Mouse (Mus musculus): ENCODE measurements around the gene 2810004N23Rik. TPM values are rescaled to one million over a fixed set of nuclear protein-coding genes. Genes with fewer than 3 reads are reported as not detected.
"Not testable (repeated sequence)": the region's sequence is repeated elsewhere in the genome, so short reads cannot be mapped to it uniquely, and the experiment has no call there.

2810004N23Rik gene
- polyA plus RNA-seq, 1 experiment from 2014 or later, result 42.4 TPM

- H3K4me3 ChIP-seq (replicated peaks), result peak overlapping the region; percentile 91
- peaks cover 28% of the 10 kb centered on the region for H3K36me3 ChIP-seq
- peak overlapping the region; percentile 97 for H3K9ac ChIP-seq
- WGBS, result 0% methylated on average over 33 of the region's 33 CpGs
- no peaks in the 10 kb centered on the region for H3K9me3 ChIP-seq (replicated peaks)
- peaks cover 10% of the 10 kb centered on the region for H3K4me1 ChIP-seq
- no peaks in the 10 kb centered on the region for H3K27me3 ChIP-seq
- ATAC-seq (ENCODE audit: insufficient number of reproducible peaks, low FRiP score, low TSS enrichment, low read depth), result peak; percentile 84
- H3K27ac ChIP-seq (replicated peaks), result peak overlapping the region; percentile 94
- H3K4me2 ChIP-seq (replicated peaks), result peak overlapping the region; percentile 63
Observed at GRCm38 (mm10) chr8:124863163-124863677, 300 bp upstream of the 2810004N23Rik start.

GRCm38 (mm10) chr8:124860188-124860587 is 2.7 kb downstream of the 2810004N23Rik start:
- Histone ChIP-seq H3K36me3 (peaks cover 57% of the 10 kb centered on the region), H3K27me3 (no peaks in the 10 kb centered on the region), H3K27ac (replicated peaks) (no peak overlapping the region), H3K4me1 (peaks cover 10% of the 10 kb centered on the region), H3K9me3 (replicated peaks) (0 out of 2 replicates have a peak, but pooled peaks cover 7% of the 10 kb centered on the region), H3K4me2 (replicated peaks) (no peak overlapping the region), H3K9ac (no peak overlapping the region), H3K4me3 (replicated peaks) (no peak overlapping the region)
- ATAC-seq (ENCODE audit: insufficient number of reproducible peaks, low FRiP score, low TSS enrichment, low read depth), result no peak
- 92% methylated on average over 3 of the region's 3 CpGs for WGBS

GRCm38 (mm10) chr8:124859466-124859865 is 3.5 kb downstream of the 2810004N23Rik start:
- H3K4me1 ChIP-seq, result peaks cover 8% of the 10 kb centered on the region
- no peak overlapping the region for H3K4me3 ChIP-seq (replicated peaks)
- H3K9me3 ChIP-seq (replicated peaks), result peaks cover 14% of the 10 kb centered on the region; the same call in 1 of the 2 replicates
- H3K27ac ChIP-seq (replicated peaks), result no peak overlapping the region
- no peak overlapping the region for H3K4me2 ChIP-seq (replicated peaks)
- ATAC-seq (ENCODE audit: insufficient number of reproducible peaks, low FRiP score, low TSS enrichment, low read depth), result no peak
- H3K9ac ChIP-seq, result no peak overlapping the region
- no peaks in the 10 kb centered on the region for H3K27me3 ChIP-seq
- H3K36me3 ChIP-seq, result peaks cover 64% of the 10 kb centered on the region

- Histone ChIP-seq H3K27ac (replicated peaks) (no peak overlapping the region), H3K4me2 (replicated peaks) (no peak overlapping the region), H3K27me3 (no peaks in the 10 kb centered on the region), H3K9ac (no peak overlapping the region), H3K4me1 (no peaks in the 10 kb centered on the region), H3K9me3 (replicated peaks) (peaks cover 24% of the 10 kb centered on the region; the same call in 1 of the 2 replicates), H3K4me3 (replicated peaks) (no peak overlapping the region), H3K36me3 (peaks cover 60% of the 10 kb centered on the region)
- WGBS, result 98% methylated on average over 1 of the region's 1 CpGs
- no peak for ATAC-seq (ENCODE audit: insufficient number of reproducible peaks, low FRiP score, low TSS enrichment, low read depth)
Observed at GRCm38 (mm10) chr8:124853511-124853910, 9.4 kb downstream of the 2810004N23Rik start.

GRCm38 (mm10) chr8:124845573-124845972 is 17.3 kb downstream of the 2810004N23Rik start:
- ATAC-seq (ENCODE audit: insufficient number of reproducible peaks, low FRiP score, low TSS enrichment, low read depth), result no peak
- no peak overlapping the region for H3K4me3 ChIP-seq (replicated peaks)
- H3K36me3 ChIP-seq, result peaks cover 13% of the 10 kb centered on the region
- H3K4me1 ChIP-seq, result no peaks in the 10 kb centered on the region
- H3K27me3 ChIP-seq, result no peaks in the 10 kb centered on the region
- no peak overlapping the region for H3K4me2 ChIP-seq (replicated peaks)
- WGBS, result 90% methylated on average over 5 of the region's 5 CpGs
- H3K27ac ChIP-seq (replicated peaks), result no peak overlapping the region
- H3K9me3 ChIP-seq (replicated peaks), result no peaks in the 10 kb centered on the region
- H3K9ac ChIP-seq, result no peak overlapping the region

GRCm38 (mm10) chr8:124845131-124845530 is 17.8 kb downstream of the 2810004N23Rik start:
- Histone ChIP-seq H3K4me3 (replicated peaks) (no peak overlapping the region), H3K4me2 (replicated peaks) (no peak overlapping the region), H3K27ac (replicated peaks) (no peak overlapping the region), H3K36me3 (peaks cover 17% of the 10 kb centered on the region), H3K27me3 (no peaks in the 10 kb centered on the region), H3K4me1 (no peaks in the 10 kb centered on the region), H3K9me3 (replicated peaks) (no peaks in the 10 kb centered on the region), H3K9ac (no peak overlapping the region)
- no peak for ATAC-seq (ENCODE audit: insufficient number of reproducible peaks, low FRiP score, low TSS enrichment, low read depth)
- 70% methylated on average over 3 of the region's 3 CpGs for WGBS

- H3K9me3 ChIP-seq (replicated peaks); H3K27ac ChIP-seq (replicated peaks); ATAC-seq (ENCODE audit: insufficient number of reproducible peaks, low FRiP score, low TSS enrichment, low read depth); H3K4me2 ChIP-seq (replicated peaks); H3K4me1 ChIP-seq; H3K9ac ChIP-seq; H3K4me3 ChIP-seq (replicated peaks); H3K27me3 ChIP-seq: not testable (repeated sequence)
- 84% methylated on average over 1 of the region's 1 CpGs for WGBS
- H3K36me3 ChIP-seq, result peaks cover 39% of the 10 kb centered on the region
Observed at GRCm38 (mm10) chr8:124842929-124843328, 20.0 kb downstream of the 2810004N23Rik start.

GRCm38 (mm10) chr8:124841775-124842174 is 21.1 kb downstream of the 2810004N23Rik start:
- Histone ChIP-seq H3K4me1 (no peaks in the 10 kb centered on the region), H3K4me2 (replicated peaks) (no peak overlapping the region), H3K9me3 (replicated peaks) (no peaks in the 10 kb centered on the region), H3K36me3 (peaks cover 39% of the 10 kb centered on the region), H3K27ac (replicated peaks) (no peak overlapping the region), H3K4me3 (replicated peaks) (no peak overlapping the region), H3K9ac (no peak overlapping the region), H3K27me3 (no peaks in the 10 kb centered on the region)
- ATAC-seq (ENCODE audit: insufficient number of reproducible peaks, low FRiP score, low TSS enrichment, low read depth), result 0 out of 2 replicates have a peak, but pooled peaks have one; percentile 12
- 86% methylated on average over 10 of the region's 10 CpGs for WGBS

- no peak overlapping the region for H3K4me2 ChIP-seq (replicated peaks)
- H3K27ac ChIP-seq (replicated peaks), result no peak overlapping the region
- H3K36me3 ChIP-seq, result peaks cover 39% of the 10 kb centered on the region
- no peaks in the 10 kb centered on the region for H3K27me3 ChIP-seq
- no peaks in the 10 kb centered on the region for H3K9me3 ChIP-seq (replicated peaks)
- H3K4me1 ChIP-seq, result no peaks in the 10 kb centered on the region
- ATAC-seq (ENCODE audit: insufficient number of reproducible peaks, low FRiP score, low TSS enrichment, low read depth), result no peak
- H3K4me3 ChIP-seq (replicated peaks), result no peak overlapping the region
- no peak overlapping the region for H3K9ac ChIP-seq
- 93% methylated on average over 7 of the region's 7 CpGs for WGBS
Observed at GRCm38 (mm10) chr8:124840900-124841299, 22.0 kb downstream of the 2810004N23Rik start.

- Histone ChIP-seq H3K36me3 (peaks cover 39% of the 10 kb centered on the region), H3K27ac (replicated peaks) (no peak overlapping the region), H3K4me3 (replicated peaks) (no peak overlapping the region), H3K9me3 (replicated peaks) (no peaks in the 10 kb centered on the region), H3K4me1 (no peaks in the 10 kb centered on the region), H3K9ac (no peak overlapping the region), H3K4me2 (replicated peaks) (no peak overlapping the region), H3K27me3 (no peaks in the 10 kb centered on the region)
- WGBS, result 90% methylated on average over 10 of the region's 10 CpGs
- no peak for ATAC-seq (ENCODE audit: insufficient number of reproducible peaks, low FRiP score, low TSS enrichment, low read depth)
Observed at GRCm38 (mm10) chr8:124839371-124839770, 23.5 kb downstream of the 2810004N23Rik start.

GRCm38 (mm10) chr8:124837956-124838355 is 25.0 kb downstream of the 2810004N23Rik start:
- H3K36me3 ChIP-seq, result peaks cover 39% of the 10 kb centered on the region
- H3K27ac ChIP-seq (replicated peaks), result no peak overlapping the region
- WGBS, result 86% methylated on average over 2 of the region's 2 CpGs
- H3K4me3 ChIP-seq (replicated peaks), result no peak overlapping the region
- no peak overlapping the region for H3K4me2 ChIP-seq (replicated peaks)
- ATAC-seq (ENCODE audit: insufficient number of reproducible peaks, low FRiP score, low TSS enrichment, low read depth), result no peak
- peaks cover 7% of the 10 kb centered on the region for H3K4me1 ChIP-seq
- H3K9me3 ChIP-seq (replicated peaks), result no peaks in the 10 kb centered on the region
- H3K27me3 ChIP-seq, result no peaks in the 10 kb centered on the region
- no peak overlapping the region for H3K9ac ChIP-seq

- peaks cover 7% of the 10 kb centered on the region for H3K4me1 ChIP-seq
- WGBS, result 87% methylated on average over 2 of the region's 2 CpGs
- no peaks in the 10 kb centered on the region for H3K9me3 ChIP-seq (replicated peaks)
- H3K27ac ChIP-seq (replicated peaks), result no peak overlapping the region
- ATAC-seq (ENCODE audit: insufficient number of reproducible peaks, low FRiP score, low TSS enrichment, low read depth), result no peak
- H3K4me2 ChIP-seq (replicated peaks), result no peak overlapping the region
- H3K4me3 ChIP-seq (replicated peaks), result no peak overlapping the region
- no peaks in the 10 kb centered on the region for H3K27me3 ChIP-seq
- H3K9ac ChIP-seq, result no peak overlapping the region
- H3K36me3 ChIP-seq, result peaks cover 37% of the 10 kb centered on the region
Observed at GRCm38 (mm10) chr8:124836907-124837306, 26.0 kb downstream of the 2810004N23Rik start.
